8 mouse cellular contexts compared by ENCODE assay signal in the genomic region with DNA sequence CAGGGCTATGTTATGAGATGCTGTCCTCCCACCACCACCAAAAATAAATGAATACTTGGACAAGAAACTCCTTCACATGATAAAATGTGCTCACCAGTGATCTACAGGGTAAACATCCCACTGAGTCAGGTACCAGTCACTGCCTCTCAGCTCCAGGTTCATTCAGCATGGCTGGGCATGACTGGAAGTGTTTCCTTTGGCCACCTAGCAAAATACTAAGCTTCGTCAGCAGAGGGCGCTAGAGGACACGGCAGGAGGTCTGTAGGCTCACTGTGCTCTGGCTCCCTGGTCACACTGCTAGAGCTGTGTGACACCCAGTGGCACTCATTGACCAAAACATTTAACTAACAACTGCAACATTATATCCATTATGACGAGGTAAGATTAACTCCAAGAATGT. TPM values are rescaled to one million over a fixed set of nuclear protein-coding genes. Genes with fewer than 3 reads are reported as not detected.
A peak's percentile ranks its signal among the peaks of the same experiment; 100 is the strongest.
DNase-seq lines count a peak whose midpoint lies in the region; ATAC-seq lines count a peak whose summit lies in the region.

No protein-coding gene starts in this region.

- 5% methylated on average over 4 of the region's 4 CpGs for WGBS in hindbrain, embryonic 10.5 days
- WGBS in hindbrain, embryonic 12.5 days, result 7% methylated on average over 4 of the region's 4 CpGs
- WGBS in midbrain, embryonic 14.5 days, result 7% methylated on average over 4 of the region's 4 CpGs

- no peak overlapping the region for H3K27ac ChIP-seq in hindbrain, embryonic 10.5 days
- no peak overlapping the region for H3K27ac ChIP-seq in hindbrain, embryonic 12.5 days
- H3K27ac ChIP-seq in midbrain, embryonic 14.5 days (replicated peaks; ENCODE audit: low read depth, low read length), result no peak overlapping the region

- H3K27me3 ChIP-seq in hindbrain, embryonic 10.5 days (ENCODE audit: insufficient read depth, poor library complexity, severe bottlenecking), result no peaks in the 10 kb centered on the region
- H3K27me3 ChIP-seq in hindbrain, embryonic 12.5 days, result no peaks in the 10 kb centered on the region
- H3K27me3 ChIP-seq in midbrain, embryonic 14.5 days (ENCODE audit: control insufficient read depth, insufficient read depth, low read length), result no peaks in the 10 kb centered on the region

- DNase-seq in hindbrain, embryonic 10.5 days (ENCODE audit: low spot score), result peak; percentile 81
- DNase-seq in cerebellum, postnatal 10 days, result peak; percentile 79
- peak; percentile 42 to 79 for DNase-seq in frontal cortex, postnatal 14 days (ENCODE audit: low spot score in 2 of 2)
- peak; percentile 43 to 60 for DNase-seq in left cerebral cortex, adult 8-10 months (ENCODE audit: low spot score in 2 of 2)
- peak; percentile 85 for DNase-seq in midbrain, embryonic 14.5 days
- peak; percentile 69 to 71 for DNase-seq in spleen, postnatal 36 days (ENCODE audit: low spot score in 2 of 2)

- no peak overlapping the region for H3K9ac ChIP-seq in hindbrain, embryonic 12.5 days
- H3K9ac ChIP-seq in midbrain, embryonic 14.5 days (replicated peaks; ENCODE audit: low read length), result no peak overlapping the region

- no peaks in the 10 kb centered on the region for H3K9me3 ChIP-seq in hindbrain, embryonic 10.5 days
- no peaks in the 10 kb centered on the region for H3K9me3 ChIP-seq in hindbrain, embryonic 12.5 days (replicated peaks)
- H3K9me3 ChIP-seq in midbrain, embryonic 14.5 days (ENCODE audit: control insufficient read depth, low read length), result no peaks in the 10 kb centered on the region

- H3K36me3 ChIP-seq in hindbrain, embryonic 10.5 days, result no peaks in the 10 kb centered on the region
- no peaks in the 10 kb centered on the region for H3K36me3 ChIP-seq in hindbrain, embryonic 12.5 days
- H3K36me3 ChIP-seq in midbrain, embryonic 14.5 days (ENCODE audit: control insufficient read depth, insufficient read depth, low read length), result no peaks in the 10 kb centered on the region

- no peaks in the 10 kb centered on the region for H3K4me1 ChIP-seq in hindbrain, embryonic 10.5 days (replicated peaks)
- no peaks in the 10 kb centered on the region for H3K4me1 ChIP-seq in hindbrain, embryonic 12.5 days
- H3K4me1 ChIP-seq in midbrain, embryonic 14.5 days (ENCODE audit: control insufficient read depth, insufficient read depth, low read length), result no peaks in the 10 kb centered on the region

- no peak overlapping the region for H3K4me2 ChIP-seq in hindbrain, embryonic 12.5 days (replicated peaks)
- H3K4me2 ChIP-seq in midbrain, embryonic 14.5 days (ENCODE audit: low read length), result no peak overlapping the region

- no peak for ATAC-seq in hindbrain, embryonic 12.5 days (ENCODE audit: low FRiP score)
- ATAC-seq in inflammation-experienced regulatory T-cells, adult 6 months, result peak; percentile 50
- no peak for ATAC-seq in midbrain, embryonic 14.5 days (ENCODE audit: low FRiP score, low TSS enrichment)

- H3K4me3 ChIP-seq in hindbrain, embryonic 10.5 days, result no peak overlapping the region
- no peak overlapping the region for H3K4me3 ChIP-seq in hindbrain, embryonic 12.5 days
- H3K4me3 ChIP-seq in midbrain, embryonic 14.5 days (replicated peaks; ENCODE audit: low read depth, low read length), result no peak overlapping the region

RNA-seq across cellular contexts. Expression of a gene that starts 32.3 kb away (rescaled TPM):
- polyA plus RNA-seq in hindbrain, embryonic 10.5 days (2016; fragmentation: Nextera tagmentation; extraction: Ambion mirVana), result 5.0 and 5.6 TPM in 2 replicates
- 6.5 and 6.9 TPM in 2 replicates for polyA plus RNA-seq in hindbrain, embryonic 12.5 days (2016; fragmentation: Nextera tagmentation; extraction: Ambion mirVana)
- polyA plus RNA-seq in inflammation-experienced regulatory T-cells, adult 6 months (2017; shearing (Covaris generic)), result 1 to 10 TPM in 2 of 3 experiments, under 1 TPM in 1; 0.86 to 2.4 (median 1.4) TPM
- 1 to 10 TPM; 3.1 to 6.3 (median 4.9) TPM for total RNA-seq in left cerebral cortex, adult 8-10 months (2022)
- 4.7 and 6.2 TPM in 2 replicates for polyA plus RNA-seq in midbrain, embryonic 14.5 days (2014; fragmentation: Nextera tagmentation; extraction: Ambion mirVana)

RNA-seq across cellular contexts. Expression of a gene that starts 32.5 kb away (rescaled TPM):
- polyA plus RNA-seq in hindbrain, embryonic 10.5 days (2016; fragmentation: Nextera tagmentation; extraction: Ambion mirVana), result 860 and 944 TPM in 2 replicates
- polyA plus RNA-seq in hindbrain, embryonic 12.5 days (2016; fragmentation: Nextera tagmentation; extraction: Ambion mirVana), result 568 and 650 TPM in 2 replicates
- polyA plus RNA-seq in inflammation-experienced regulatory T-cells, adult 6 months (2017; shearing (Covaris generic)), result 1,000 to 10,000 TPM; 1,095 to 1,593 (median 1,512) TPM
- 100 to 1,000 TPM; 315 to 399 (median 349) TPM for total RNA-seq in left cerebral cortex, adult 8-10 months (2022)
- 477 and 558 TPM in 2 replicates for polyA plus RNA-seq in midbrain, embryonic 14.5 days (2014; fragmentation: Nextera tagmentation; extraction: Ambion mirVana)

RNA-seq across cellular contexts. Expression of a gene that starts 38.6 kb away (rescaled TPM):
- polyA plus RNA-seq in hindbrain, embryonic 10.5 days (2016; fragmentation: Nextera tagmentation; extraction: Ambion mirVana), result 2.3 and 4.7 TPM in 2 replicates
- polyA plus RNA-seq in hindbrain, embryonic 12.5 days (2016; fragmentation: Nextera tagmentation; extraction: Ambion mirVana), result 3.0 and 3.4 TPM in 2 replicates
- polyA plus RNA-seq in inflammation-experienced regulatory T-cells, adult 6 months (2017; shearing (Covaris generic)), result under 1 TPM; 0.12 to 0.57 (median 0.24) TPM
- total RNA-seq in left cerebral cortex, adult 8-10 months (2022), result 10 to 100 TPM in 3 of 4 experiments, 1 to 10 TPM in 1; 9.2 to 14.9 (median 11.5) TPM
- polyA plus RNA-seq in midbrain, embryonic 14.5 days (2014; fragmentation: Nextera tagmentation; extraction: Ambion mirVana), result 2.9 and 3.2 TPM in 2 replicates
